Mouse (Mus musculus) E14TG2a.4 (cell line): ENCODE measurements around the gene Tsnaxip1.

Experiments used
- H3K27me3 ChIP-seq: 2 replicates; pipeline ENCODE4 v1.6.1; 2014; ENCODE audit warnings: low read length, control low read depth; ENCODE audit not compliant: insufficient read depth
- H3K36me3 ChIP-seq: 2 replicates; pipeline ENCODE4 v1.6.1; 2014; ENCODE audit warnings: low read length, control low read depth; ENCODE audit not compliant: insufficient read depth
- H3K4me1 ChIP-seq: replicated peaks from 2 replicates; pipeline ENCODE4 v1.6.1; 2014; ENCODE audit warnings: low read depth, low read length, control low read depth
- H3K4me3 ChIP-seq: replicated peaks from 2 replicates; pipeline ENCODE4 v1.5.1; 2014; ENCODE audit warnings: mild to moderate bottlenecking, low read length
- H3K9me3 ChIP-seq: 2 replicates; pipeline ENCODE4 v1.6.1; 2014; ENCODE audit warnings: low read length, control low read depth
- CTCF ChIP-seq: conservative IDR thresholded peaks from 2 replicates; pipeline ENCODE4 v1.5.1; 2014; ENCODE audit warnings: low read length
- NANOG ChIP-seq: IDR thresholded peaks from 2 replicates; pipeline ENCODE4 v1.6.1; 2014; ENCODE audit warnings: borderline replicate concordance, low read length, mixed read lengths
- POU5F1 ChIP-seq: IDR thresholded peaks from 2 replicates; pipeline ENCODE4 v1.6.1; 2014; ENCODE audit warnings: low read length, borderline replicate concordance

Gene Tsnaxip1

GRCm38 (mm10) chr8:105826861-105827848 lies at the start of gene Tsnaxip1, which contains the start of gene Ranbp10:
TSS of gene Tsnaxip1 (plus strand) at chr8:105827731.
TSS of gene Ranbp10 (minus strand) at chr8:105827350.
- Histone ChIP-seq H3K36me3 (peaks cover 31% of the 10 kb centered on the region), H3K27me3 (no peaks in the 10 kb centered on the region), H3K9me3 (no peaks in the 10 kb centered on the region), H3K4me3 (peak within 1 kb of the TSS; percentile 99), H3K4me1 (peaks cover 27% of the 10 kb centered on the region)
- TF ChIP-seq POU5F1 (no peak), NANOG (no peak), CTCF (no peak)

- no peak overlapping the region for H3K4me3 ChIP-seq
- no peaks in the 10 kb centered on the region for H3K9me3 ChIP-seq
- H3K36me3 ChIP-seq = peaks cover 89% of the 10 kb centered on the region
- no peaks in the 10 kb centered on the region for H3K27me3 ChIP-seq
- peaks cover 14% of the 10 kb centered on the region for H3K4me1 ChIP-seq
- TF ChIP-seq CTCF (no peak), POU5F1 (no peak), NANOG (no peak)
Observed at GRCm38 (mm10) chr8:105777833-105778232, 49.7 kb upstream of the Tsnaxip1 start.

GRCm38 (mm10) chr8:105780298-105780697 lies 47.2 kb upstream of the Tsnaxip1 start:
- H3K4me1 ChIP-seq = peaks cover 14% of the 10 kb centered on the region
- TF ChIP-seq NANOG (no peak), CTCF (no peak), POU5F1 (no peak)
- H3K9me3 ChIP-seq = no peaks in the 10 kb centered on the region
- H3K27me3 ChIP-seq = no peaks in the 10 kb centered on the region
- H3K36me3 ChIP-seq = peaks cover 78% of the 10 kb centered on the region
- H3K4me3 ChIP-seq = no peak overlapping the region

- Histone ChIP-seq H3K9me3 (no peaks in the 10 kb centered on the region), H3K4me1 (peaks cover 11% of the 10 kb centered on the region; the same call in 1 of the 2 replicates), H3K27me3 (no peaks in the 10 kb centered on the region), H3K36me3 (peaks cover 41% of the 10 kb centered on the region), H3K4me3 (no peak overlapping the region)
- TF ChIP-seq CTCF (peak; percentile 93), NANOG (no peak)
Observed at GRCm38 (mm10) chr8:105788241-105788640, 39.3 kb upstream of the Tsnaxip1 start.

- H3K4me1 ChIP-seq = peaks cover 18% of the 10 kb centered on the region
- TF ChIP-seq NANOG = no peak
- no peak for TF ChIP-seq CTCF
- no peak for TF ChIP-seq POU5F1
- H3K36me3 ChIP-seq = peaks cover 37% of the 10 kb centered on the region
Observed at GRCm38 (mm10) chr8:105788927-105789326, 38.6 kb upstream of the Tsnaxip1 start.

GRCm38 (mm10) chr8:105789626-105790025 lies 37.9 kb upstream of the Tsnaxip1 start:
- TF ChIP-seq CTCF = no peak
- no peak for TF ChIP-seq NANOG
- no peak for TF ChIP-seq POU5F1
- H3K36me3 ChIP-seq = peaks cover 36% of the 10 kb centered on the region
- no peaks in the 10 kb centered on the region for H3K9me3 ChIP-seq
- H3K4me3 ChIP-seq = no peak overlapping the region
- no peaks in the 10 kb centered on the region for H3K27me3 ChIP-seq
- H3K4me1 ChIP-seq = peaks cover 25% of the 10 kb centered on the region

More at GRCm38 (mm10) chr8:105788927-105789326, 38.6 kb upstream of the Tsnaxip1 start:
- Histone ChIP-seq H3K27me3 (no peaks in the 10 kb centered on the region), H3K9me3 (no peaks in the 10 kb centered on the region), H3K4me3 (no peak overlapping the region)

GRCm38 (mm10) chr8:105793331-105793730 lies 34.2 kb upstream of the Tsnaxip1 start:
- TF ChIP-seq POU5F1 = no peak
- no peak for TF ChIP-seq CTCF
- no peak for TF ChIP-seq NANOG
- H3K27me3 ChIP-seq = no peaks in the 10 kb centered on the region
- peaks cover 29% of the 10 kb centered on the region for H3K4me1 ChIP-seq
- no peak overlapping the region for H3K4me3 ChIP-seq
- H3K9me3 ChIP-seq = no peaks in the 10 kb centered on the region
- H3K36me3 ChIP-seq = peaks cover 28% of the 10 kb centered on the region

- Histone ChIP-seq H3K36me3 (peaks cover 28% of the 10 kb centered on the region), H3K9me3 (no peaks in the 10 kb centered on the region), H3K4me1 (peaks cover 33% of the 10 kb centered on the region), H3K4me3 (no peak overlapping the region), H3K27me3 (no peaks in the 10 kb centered on the region)
- TF ChIP-seq NANOG (no peak), CTCF (no peak), POU5F1 (no peak)
Observed at GRCm38 (mm10) chr8:105794009-105794598, 33.4 kb upstream of the Tsnaxip1 start.
